Mouse (Mus musculus) Patski (cell line): ENCODE measurements around the gene Ptprt. TPM values are rescaled to one million over a fixed set of nuclear protein-coding genes. Genes with fewer than 3 reads are reported as not detected.

Experiments
- ATAC-seq: fragments of 100-300 bp; one replicate; pipeline ENCODE4 v1.8.0; 2021
- CTCF ChIA-PET: fragments of 350-600 bp; sonication (Branson Sonifier 250); formaldehyde crosslinking; loops from one replicate; lab custom pipeline; 2022; ENCODE audit warnings: inconsistent platforms; lab: Charles Lee
- POLR2A ChIA-PET: fragments of 350-600 bp; sonication (Branson Sonifier 250); formaldehyde crosslinking; loops from one replicate; lab custom pipeline; 2022; ENCODE audit warnings: antibody characterized with exemption, inconsistent platforms; lab: Charles Lee
- DNase-seq: peaks from one replicate; pipeline ENCODE4 v3.0.0-alpha.2; 2011; ENCODE audit warnings: low read depth, low spot score
- H3K27me3 ChIP-seq: fragments of 371-371 bp; one replicate; pipeline ENCODE4 v1.5.1; 2021
- CTCF ChIP-seq: fragments of 100-300 bp; IDR thresholded peaks from one replicate; pipeline ENCODE4 v1.5.1; 2021
- in situ Hi-C: fragments of 300-500 bp; cut with MboI; formaldehyde crosslinking; loops from 3 replicates; pipeline ENCODE4 v1.11.1; 2018; ENCODE audit warnings: low pct_unique_long_range_greater_than_20kb, mixed read lengths
- polyA plus RNA-seq: library from polyadenylated mRNA; unstranded; gene quantifications from one replicate; pipeline ENCODE4 v1.2.3, GENCODE M21; 2021

Gene Ptprt
- 0.01 TPM for polyA plus RNA-seq

- CTCF ChIA-PET, result no interaction called here
- DNase-seq (no peak), ATAC-seq (no peak)
- TF ChIP-seq CTCF, result no peak
- peaks cover 35% of the 10 kb centered on the region for H3K27me3 ChIP-seq
- POLR2A ChIA-PET, result no interaction called here
- in situ Hi-C loops, result no loop called here
Measured at GRCm38 (mm10) chr2:162660941-162661386, at the start of gene Ptprt. Gene Ptprt (minus strand): TSS chr2:162661147.

DNA sequence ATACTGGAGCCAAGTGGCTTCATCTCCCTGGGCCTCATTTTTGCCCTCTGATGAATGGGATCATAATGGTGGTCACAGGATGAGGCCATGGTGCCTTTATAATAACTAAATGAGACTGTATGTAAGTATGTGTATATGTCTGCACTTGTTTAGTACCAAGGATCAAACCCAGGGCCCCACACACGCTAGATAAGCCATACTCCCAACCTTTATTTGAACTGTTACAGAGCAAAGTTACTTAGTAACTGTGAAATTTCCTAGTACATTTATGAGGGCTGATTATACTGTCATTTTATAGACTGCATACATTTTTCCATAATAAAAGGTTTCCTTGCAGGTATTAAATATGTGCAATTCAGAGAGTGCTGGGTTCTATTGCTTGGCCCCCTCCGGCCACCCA is 49.5 kb upstream of the Ptprt start:
- TF ChIP-seq CTCF, result no peak
- no peaks in the 10 kb centered on the region for H3K27me3 ChIP-seq
- CTCF ChIA-PET, result no interaction called here
- in situ Hi-C loops, result no loop called here
- DNase-seq, result no peak
- no peak for ATAC-seq
- POLR2A ChIA-PET, result no interaction called here

DNA sequence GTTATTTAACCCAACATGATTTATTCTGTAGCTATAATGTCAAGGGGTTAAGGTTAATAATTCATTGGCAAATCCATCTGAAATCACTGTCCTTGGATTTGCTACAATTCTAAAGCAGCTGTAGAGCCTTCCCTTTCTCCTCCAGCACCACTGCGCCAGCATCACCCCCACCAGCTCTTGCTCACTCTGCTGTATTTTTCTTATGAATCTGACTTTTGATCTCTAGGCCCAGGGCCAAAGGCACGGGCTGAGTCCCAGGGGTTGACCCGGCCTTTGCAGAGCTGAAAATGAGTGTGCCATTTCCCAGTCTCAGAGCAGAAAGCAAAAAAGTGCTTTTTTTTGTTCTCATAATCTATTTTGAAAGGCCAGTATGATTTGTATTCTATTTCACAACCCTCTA is 38.7 kb upstream of the Ptprt start:
- in situ Hi-C loops, result no loop called here
- DNase-seq, result no peak
- ChIA-PET CTCF (no interaction called here), POLR2A (no interaction called here)
- no peak for ATAC-seq
- no peaks in the 10 kb centered on the region for H3K27me3 ChIP-seq
- no peak for TF ChIP-seq CTCF

DNA sequence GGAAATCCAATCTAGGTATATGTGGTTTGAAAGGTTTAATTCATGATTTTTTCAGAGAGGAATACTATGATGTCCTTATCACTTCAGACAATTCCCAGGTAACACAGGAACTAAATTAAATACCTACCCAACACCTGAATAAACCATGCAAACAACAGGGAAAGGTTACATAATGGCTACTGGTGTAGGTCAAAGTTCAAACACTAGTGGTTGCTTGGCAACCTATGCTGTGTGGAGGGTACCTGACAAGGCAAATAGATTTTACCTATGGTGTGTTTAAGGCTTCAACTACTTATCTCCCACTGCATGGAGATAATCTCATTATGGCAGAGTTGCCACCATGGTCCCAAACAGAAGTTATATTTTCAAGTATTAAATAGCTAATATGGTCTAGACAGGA is 38.1 kb upstream of the Ptprt start:
- in situ Hi-C loops, result no loop called here
- POLR2A ChIA-PET, result no interaction called here
- CTCF ChIA-PET, result no interaction called here
- no peak for TF ChIP-seq CTCF
- DNase-seq (no peak), ATAC-seq (no peak)
- H3K27me3 ChIP-seq, result no peaks in the 10 kb centered on the region

GRCm38 (mm10) chr2:162698068-162698467 is 37.1 kb upstream of the Ptprt start:
- CTCF ChIA-PET, result no interaction called here
- no peak for TF ChIP-seq CTCF
- H3K27me3 ChIP-seq, result no peaks in the 10 kb centered on the region
- in situ Hi-C loops, result no loop called here
- ATAC-seq (no peak), DNase-seq (no peak)
- POLR2A ChIA-PET, result no interaction called here

DNA sequence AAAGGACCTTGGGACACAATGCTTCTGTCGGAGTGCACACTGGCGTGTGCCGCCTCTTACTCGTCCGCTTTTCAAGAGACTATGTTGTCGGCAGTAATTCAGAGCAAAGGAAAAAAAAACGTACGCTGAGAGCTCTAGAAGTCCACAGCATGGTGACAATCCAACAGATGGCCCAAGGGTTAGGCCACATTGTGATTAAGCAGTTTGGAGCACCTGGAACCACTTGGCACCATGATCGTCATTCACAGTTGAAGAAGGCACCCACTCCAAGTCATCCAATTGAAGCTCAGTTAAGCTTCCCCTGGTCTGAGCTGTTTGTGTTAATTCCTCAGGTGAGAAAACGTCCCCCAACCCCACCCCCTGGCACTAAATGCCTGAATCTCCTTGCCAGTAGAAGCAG is 36.2 kb upstream of the Ptprt start:
- in situ Hi-C loops, result no loop called here
- no peak for ATAC-seq
- ChIA-PET CTCF (no interaction called here), POLR2A (no interaction called here)
- no peak for DNase-seq
- no peak for TF ChIP-seq CTCF
- no peaks in the 10 kb centered on the region for H3K27me3 ChIP-seq

DNA sequence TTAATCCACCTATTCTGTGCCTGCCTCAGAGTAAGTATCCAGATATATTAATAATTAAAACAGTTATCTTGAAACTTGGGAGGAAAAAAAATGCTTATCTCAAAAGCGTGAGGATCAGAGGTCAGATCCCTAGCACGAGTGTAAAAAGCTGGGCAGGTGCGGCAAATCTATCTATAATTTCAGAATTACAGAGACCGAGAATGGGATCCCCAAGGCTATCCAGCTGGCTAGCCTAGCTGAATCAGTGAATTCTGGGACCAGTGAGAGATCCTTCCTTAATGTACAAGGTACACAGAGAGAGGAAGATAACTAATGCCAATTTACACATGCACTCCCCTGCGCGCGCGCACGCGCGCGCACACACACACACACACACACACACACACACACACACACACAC is 31.2 kb upstream of the Ptprt start:
- ATAC-seq (no peak), DNase-seq (no peak)
- TF ChIP-seq CTCF, result no peak
- ChIA-PET POLR2A (no interaction called here), CTCF (no interaction called here)
- H3K27me3 ChIP-seq, result no peaks in the 10 kb centered on the region
- in situ Hi-C loops, result no loop called here

DNA sequence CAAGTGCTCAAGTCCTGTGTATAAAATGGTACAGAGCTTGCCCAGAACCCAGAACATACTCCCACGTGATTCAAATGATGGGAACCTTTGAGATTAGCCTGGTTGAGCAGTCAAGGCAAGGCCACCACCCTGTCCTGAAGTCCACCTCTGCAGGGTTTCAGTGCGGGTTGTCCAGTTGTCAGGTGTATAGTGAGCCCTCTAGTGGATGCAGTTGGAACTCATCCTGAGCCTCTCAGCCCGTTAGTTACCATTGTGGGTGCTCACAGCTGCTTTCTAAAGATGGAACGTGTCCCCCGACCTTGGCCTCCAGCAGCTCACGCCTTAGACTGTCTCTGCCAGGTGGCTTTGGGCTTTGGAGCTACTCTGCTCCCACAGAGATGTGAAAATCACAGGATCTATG is 21.7 kb upstream of the Ptprt start:
- in situ Hi-C loops, result no loop called here
- H3K27me3 ChIP-seq, result peaks cover 3% of the 10 kb centered on the region
- DNase-seq (no peak), ATAC-seq (peak; percentile 31)
- TF ChIP-seq CTCF, result peak; percentile 66
- POLR2A ChIA-PET, result no interaction called here
- CTCF ChIA-PET, result no interaction called here

- CTCF ChIA-PET, result no interaction called here
- no peak for TF ChIP-seq CTCF
- in situ Hi-C loops, result no loop called here
- ATAC-seq (no peak), DNase-seq (no peak)
- H3K27me3 ChIP-seq, result peaks cover 34% of the 10 kb centered on the region
- POLR2A ChIA-PET, result no interaction called here
Measured at GRCm38 (mm10) chr2:162662431-162662970, 1.6 kb upstream of the Ptprt start.

DNA sequence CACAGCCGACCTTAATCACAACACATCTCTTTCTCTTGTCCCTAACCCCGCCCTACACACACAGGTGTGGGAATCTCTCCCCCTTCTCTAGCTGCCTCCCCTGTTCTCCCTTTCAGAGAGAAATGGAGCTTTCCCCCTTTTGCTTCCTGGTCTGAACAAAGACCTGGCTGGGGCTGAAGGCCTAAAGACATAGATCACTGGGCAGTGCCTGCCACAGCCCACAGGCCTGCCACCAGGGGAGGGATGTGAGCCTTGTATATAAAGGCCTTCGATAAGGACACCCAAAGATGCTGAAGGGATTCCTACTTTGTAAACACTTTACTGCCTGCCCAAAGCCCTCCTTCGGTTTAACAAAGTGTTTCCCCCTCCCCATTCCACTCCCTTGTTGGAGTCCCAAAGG is 786 bp upstream of the Ptprt start:
- CTCF ChIA-PET, result no interaction called here
- no peak for ATAC-seq
- H3K27me3 ChIP-seq, result peaks cover 35% of the 10 kb centered on the region
- POLR2A ChIA-PET, result no interaction called here
- DNase-seq, result no peak
- TF ChIP-seq CTCF, result no peak
- in situ Hi-C loops, result no loop called here

DNA sequence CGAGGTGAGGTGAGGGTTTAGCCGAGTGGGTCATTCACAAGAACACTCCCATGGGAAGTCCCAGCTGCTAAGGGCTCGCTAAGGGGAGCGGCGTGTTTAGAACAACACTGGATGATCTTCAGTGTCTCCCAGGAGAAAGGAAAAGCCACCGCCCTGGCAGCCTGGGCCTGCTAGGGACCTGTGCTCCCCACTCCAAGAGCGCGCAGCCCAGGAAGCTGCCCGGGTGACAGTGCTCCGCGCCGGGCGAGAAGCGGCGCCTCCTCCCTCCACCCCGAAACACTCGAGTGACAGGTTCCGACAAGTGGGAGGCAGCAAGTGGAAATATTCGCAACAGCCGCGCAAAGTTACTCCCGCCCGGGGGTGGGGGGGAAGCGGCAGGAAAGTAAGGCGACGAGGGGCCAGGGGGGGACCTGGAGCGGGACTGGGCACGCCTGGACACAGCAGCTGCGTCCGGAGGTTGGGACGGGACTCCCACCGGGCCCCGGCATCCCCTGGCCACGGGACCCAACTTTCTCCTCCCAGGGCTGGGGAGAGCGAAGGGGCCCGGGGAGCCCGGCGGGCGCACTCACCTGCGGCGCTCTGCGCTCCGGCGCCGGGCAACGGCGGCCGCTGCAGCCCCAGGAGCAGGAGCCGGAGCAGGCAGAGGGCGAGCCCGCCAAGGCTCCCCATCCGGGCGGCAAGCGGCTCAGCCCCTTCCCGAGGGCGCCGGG is 561 bp downstream of the Ptprt start:
- ATAC-seq (no peak), DNase-seq (no peak)
- TF ChIP-seq CTCF, result no peak
- in situ Hi-C loops, result no loop called here
- H3K27me3 ChIP-seq, result peaks cover 35% of the 10 kb centered on the region
- POLR2A ChIA-PET, result no interaction called here
- CTCF ChIA-PET, result interaction anchor here (2.7 kb wide), 1 partner anchor 10 kb away, joined by 15 read pairs; no protein-coding TSS in a partner anchor
